Mouse (Mus musculus): ENCODE data around the gene Hdac4.

DNA sequence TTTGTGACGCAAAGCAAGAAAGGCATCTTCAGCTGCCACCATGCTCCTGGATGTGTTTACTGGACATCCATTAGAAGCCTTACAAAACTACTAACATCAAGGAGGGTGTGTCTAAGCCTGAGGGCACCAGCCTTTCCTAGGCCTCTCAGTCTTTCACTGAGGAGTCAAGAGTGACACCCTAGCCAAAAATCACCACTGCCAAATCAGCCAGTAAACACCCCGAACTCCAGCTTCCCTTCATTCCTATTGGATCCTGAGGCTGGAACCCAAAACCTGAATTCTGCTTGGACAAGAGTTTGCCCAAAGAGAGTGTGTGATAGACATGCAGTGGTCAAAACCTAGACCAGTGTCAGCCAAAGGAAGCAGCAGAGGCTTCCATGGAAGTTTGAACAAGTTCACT is 87.5 kb downstream of the Hdac4 start:
- TF ChIP-seq CTCF (IDR thresholded peaks at IDR 0.05) = no peak
- TF ChIP-seq EP300 (IDR thresholded peaks at IDR 0.05) = no peak
